Mouse (Mus musculus): ENCODE measurements around the gene Frmd4b.

DNA sequence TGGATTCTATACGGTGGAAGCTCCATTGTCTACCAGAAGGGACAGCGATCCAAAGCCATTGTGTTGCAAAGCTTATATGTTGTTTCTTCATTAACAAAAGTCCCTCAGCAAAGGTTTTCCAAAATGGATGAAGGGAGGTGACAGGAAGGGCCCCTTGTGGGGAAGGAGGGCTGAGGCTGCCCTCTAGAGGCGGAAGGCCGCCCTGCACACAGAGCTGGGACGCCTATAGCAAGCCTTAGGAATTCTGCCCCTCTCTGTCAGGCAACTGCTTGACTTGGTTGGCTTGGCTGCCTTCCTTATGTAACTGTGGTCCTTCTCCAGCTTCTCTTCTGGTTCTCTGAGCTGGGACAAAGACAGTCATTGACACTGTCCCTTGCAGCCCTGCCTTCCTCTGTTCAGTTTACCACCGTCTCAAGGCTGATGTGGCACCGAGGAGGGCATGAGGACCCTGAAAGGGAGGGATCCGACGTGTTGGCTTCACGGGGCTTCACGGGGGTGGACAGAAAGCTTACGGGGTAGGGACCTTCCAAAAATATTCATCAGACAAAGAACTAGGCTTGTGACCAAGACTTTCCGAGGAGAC lies 200.3 kb downstream of the Frmd4b start:
- TF ChIP-seq TCF12 (IDR thresholded peaks at IDR 0.05; ENCODE audit: insufficient read depth, poor library complexity, severe bottlenecking) (no peak), POLR2A (IDR thresholded peaks at IDR 0.05; ENCODE audit: insufficient read length, low read depth) (no peak), MAX (IDR thresholded peaks at IDR 0.05; ENCODE audit: low read depth) (no peak), POLR2AphosphoS2 (IDR thresholded peaks at IDR 0.05; ENCODE audit: insufficient read length, low read depth) (no peak), SRF (IDR thresholded peaks at IDR 0.05; ENCODE audit: control insufficient read depth, insufficient read length, low read depth) (no peak), USF1 (IDR thresholded peaks at IDR 0.05; ENCODE audit: low read depth) (no peak), MYOD1 (IDR thresholded peaks at IDR 0.05; ENCODE audit: control insufficient read depth in 1 of 3, insufficient read length in 2 of 3, low read depth in 2 of 3) (no peak), CEBPB (IDR thresholded peaks at IDR 0.05; ENCODE audit: insufficient read depth, poor library complexity, severe bottlenecking) (no peak), E2F4 (IDR thresholded peaks at IDR 0.05; ENCODE audit: insufficient read depth) (no peak)
